9 mouse cellular contexts compared by ENCODE assay signal in the genomic region with DNA sequence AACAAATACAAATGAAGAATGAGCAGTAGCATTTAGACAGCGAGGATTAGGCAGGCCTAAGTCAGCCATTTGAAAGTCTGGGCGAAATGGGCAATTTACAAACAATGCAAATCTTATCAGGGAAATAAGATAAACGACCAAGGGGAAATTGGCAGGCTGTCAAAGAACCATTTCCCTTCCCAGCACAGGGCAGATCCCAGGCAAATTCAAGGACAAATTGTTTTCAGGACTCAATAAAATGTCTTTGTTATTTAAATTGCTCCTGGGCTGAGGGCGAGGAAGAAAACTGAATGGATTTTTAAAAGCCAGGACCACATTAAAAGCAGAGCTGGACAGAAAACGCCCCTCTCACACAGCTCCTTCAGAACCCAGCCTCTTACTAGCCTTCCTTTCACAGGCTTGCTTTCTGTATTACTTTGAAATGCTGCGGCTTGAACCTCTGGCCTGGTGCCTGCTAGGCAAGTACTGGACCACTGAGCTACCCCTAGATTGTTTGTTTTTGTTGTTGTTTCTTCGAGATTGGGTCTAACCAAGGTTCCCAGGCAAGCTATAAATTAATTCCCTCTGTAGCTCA.
A peak's percentile ranks its signal among the peaks of the same experiment; 100 is the strongest.
DNase-seq lines count a peak whose midpoint lies in the region; ATAC-seq and TF ChIP-seq lines count a peak whose summit lies in the region.
"Had no signal": no experiment of that assay in that cellular context is flagged by ENCODE, and none has a peak within 500 bp of the region (broad histone marks: within the 10 kb centered on the region; RNA-seq: fewer than 3 reads in every experiment).

No protein-coding gene starts in this region.

- peak; percentile 9 for DNase-seq in embryo, embryonic 10 days (ENCODE audit: low spot score)
- DNase-seq in embryo, embryonic 9.5 days (ENCODE audit: extremely low spot score): no peak
- DNase-seq in ES-CJ7 (ENCODE audit: low read depth, low spot score): peak; percentile 83
- peak; percentile 8 to 34 for DNase-seq in heart, adult 18-20 months
- no peak for DNase-seq in layer of hippocampus, postnatal 14 days (ENCODE audit: low spot score in 2 of 2)
- no peak for DNase-seq in left cerebral cortex, adult 9 months (ENCODE audit: low spot score in 2 of 2)

- no peak overlapping the region for H3K4me2 ChIP-seq in lung, embryonic 15.5 days
- no peak overlapping the region for H3K4me2 ChIP-seq in intestine, postnatal 0 days (replicated peaks; ENCODE audit: low read depth)
- H3K4me2 ChIP-seq: liver, embryonic 15.5 days had no signal

- H3K4me1 ChIP-seq in lung, embryonic 15.5 days: peaks cover 6% of the 10 kb centered on the region; the same call in 1 of the 2 replicates
- H3K4me1 ChIP-seq in intestine, postnatal 0 days (replicated peaks; ENCODE audit: control insufficient read depth, insufficient read depth, low read length): no peaks in the 10 kb centered on the region

- no peak for TF ChIP-seq CTCF in intestine, postnatal 0 days (IDR thresholded peaks at IDR 0.05; ENCODE audit: low read depth)

- WGBS in lung, embryonic 15.5 days: 11% methylated on average over 7 of the region's 7 CpGs
- WGBS in intestine, postnatal 0 days: 18% methylated on average over 7 of the region's 7 CpGs

- no peak overlapping the region for H3K9ac ChIP-seq in lung, embryonic 15.5 days
- H3K9ac ChIP-seq in intestine, postnatal 0 days (ENCODE audit: low read depth, low read length): no peak overlapping the region
- H3K9ac ChIP-seq: liver, embryonic 15.5 days had no signal

- no peaks in the 10 kb centered on the region for H3K36me3 ChIP-seq in lung, embryonic 15.5 days
- H3K36me3 ChIP-seq in intestine, postnatal 0 days (ENCODE audit: control insufficient read depth, insufficient read depth): no peaks in the 10 kb centered on the region
- H3K36me3 ChIP-seq: liver, embryonic 15.5 days had no signal

- ATAC-seq in lung, embryonic 15.5 days (ENCODE audit: borderline replicate concordance, extremely low read depth, low FRiP score, low TSS enrichment): 0 out of 2 replicates have a peak, but pooled peaks have one; percentile 27
- ATAC-seq in intestine, postnatal 0 days: no peak

- no peak overlapping the region for H3K4me3 ChIP-seq in lung, embryonic 15.5 days
- no peak overlapping the region for H3K4me3 ChIP-seq in intestine, postnatal 0 days (ENCODE audit: low read depth, low read length)
- H3K4me3 ChIP-seq: liver, embryonic 15.5 days had no signal

- peak overlapping the region; percentile 44; the same call in 1 of the 2 replicates for H3K27ac ChIP-seq in lung, embryonic 15.5 days
- H3K27ac ChIP-seq in intestine, postnatal 0 days (ENCODE audit: low read depth, low read length): no peak overlapping the region
- H3K27ac ChIP-seq: liver, embryonic 15.5 days had no signal

- no peaks in the 10 kb centered on the region; the same call in 1 of the 2 replicates for H3K27me3 ChIP-seq in lung, embryonic 15.5 days
- H3K27me3 ChIP-seq in intestine, postnatal 0 days (replicated peaks; ENCODE audit: control insufficient read depth, insufficient read depth, low read length): no peaks in the 10 kb centered on the region
- H3K27me3 ChIP-seq: liver, embryonic 15.5 days had no signal

- H3K9me3 ChIP-seq in lung, embryonic 15.5 days: no peaks in the 10 kb centered on the region
- H3K9me3 ChIP-seq in intestine, postnatal 0 days (ENCODE audit: control insufficient read depth): no peaks in the 10 kb centered on the region
- H3K9me3 ChIP-seq: liver, embryonic 15.5 days had no signal

Comparison
In these comparisons a context has a peak if more than half of its experiments do, and no peak if none do; other contexts are left out.
1. DNase-seq: peak in embryo, embryonic 10 days (single experiment), ES-CJ7 (single experiment) and heart, adult 18-20 months (2 of 2); none in embryo, embryonic 9.5 days (single experiment), layer of hippocampus, postnatal 14 days (0 of 2) and left cerebral cortex, adult 9 months (0 of 2).